Mouse (Mus musculus) erythroblast, embryonic 14.5 days (primary cell): ENCODE data around the gene Arap2.

Experiments
- GATA1 ChIP-seq: IDR thresholded peaks from 2 replicates; pipeline ENCODE4 v1.6.1; 2012; ENCODE audit warnings: low read length, inconsistent platforms, mixed read lengths
- TAL1 ChIP-seq: IDR thresholded peaks from 3 replicates; pipeline ENCODE4 v1.6.1; 2012; ENCODE audit warnings: low read length, inconsistent platforms, mixed read lengths

GRCm38 (mm10) chr5:62683751-62684150 lies 82.2 kb downstream of the Arap2 start:
- TF ChIP-seq GATA1 (no peak), TAL1 (no peak)
